Mouse (Mus musculus) olfactory bulb, adult 2 months (tissue): Measurements from ENCODE around the gene Slc38a11.

ENCODE experiments used
- CTCF ChIP-seq: fragments of 200-500 bp; IDR thresholded peaks from 2 replicates; pipeline ENCODE4 v1.5.1; 2012; ENCODE audit warnings: low read depth, mild to moderate bottlenecking, low read length, moderate library complexity; ENCODE audit not compliant: insufficient read depth
- POLR2A ChIP-seq: fragments of 200-500 bp; IDR thresholded peaks from 2 replicates; pipeline ENCODE4 v1.6.1; 2012; ENCODE audit warnings: mild to moderate bottlenecking, low read depth, low read length, moderate library complexity; ENCODE audit not compliant: insufficient read depth

DNA sequence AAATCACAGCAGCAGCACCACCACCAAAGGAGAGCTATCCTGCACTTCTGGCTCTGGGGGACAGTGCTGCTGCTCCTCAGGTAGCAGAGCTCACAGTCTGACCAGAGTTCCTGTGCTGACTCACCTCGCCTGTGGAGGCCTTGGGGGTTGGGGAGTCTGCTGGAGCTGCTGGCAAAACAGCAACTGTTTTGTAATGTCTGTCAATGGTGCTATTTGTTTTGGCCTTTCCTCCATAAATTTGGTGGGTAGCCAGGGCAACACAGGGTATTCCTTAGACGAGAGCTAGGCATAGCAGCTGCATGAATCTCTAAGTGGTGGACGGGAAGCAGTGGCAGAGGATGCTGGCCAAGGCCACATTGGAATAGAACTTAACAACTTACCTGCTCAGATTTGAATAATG, 78.5 kb downstream of the Slc38a11 start:
- TF ChIP-seq CTCF (no peak), POLR2A (no peak)
